Mouse (Mus musculus) layer of hippocampus, adult 8-10 months (tissue): Measurements from ENCODE around the gene Mroh2a. TPM values are rescaled to one million over a fixed set of nuclear protein-coding genes. Genes with fewer than 3 reads are reported as not detected.

Experiments used
- DNase-seq, 2 experiments: peaks; one replicate each; pipeline ENCODE4 v3.0.0; 2022; ENCODE audit warnings: low spot score in 2 of 2
- total RNA-seq, 4 experiments: library from RNA; stranded (reverse); gene quantifications; 2 replicates each; pipeline ENCODE4 v1.2.4; 2022

Gene Mroh2a
- total RNA-seq: under 1 TPM in 2 of 4 experiments, not detected in 2; 0.06 to 0.16 TPM

DNA sequence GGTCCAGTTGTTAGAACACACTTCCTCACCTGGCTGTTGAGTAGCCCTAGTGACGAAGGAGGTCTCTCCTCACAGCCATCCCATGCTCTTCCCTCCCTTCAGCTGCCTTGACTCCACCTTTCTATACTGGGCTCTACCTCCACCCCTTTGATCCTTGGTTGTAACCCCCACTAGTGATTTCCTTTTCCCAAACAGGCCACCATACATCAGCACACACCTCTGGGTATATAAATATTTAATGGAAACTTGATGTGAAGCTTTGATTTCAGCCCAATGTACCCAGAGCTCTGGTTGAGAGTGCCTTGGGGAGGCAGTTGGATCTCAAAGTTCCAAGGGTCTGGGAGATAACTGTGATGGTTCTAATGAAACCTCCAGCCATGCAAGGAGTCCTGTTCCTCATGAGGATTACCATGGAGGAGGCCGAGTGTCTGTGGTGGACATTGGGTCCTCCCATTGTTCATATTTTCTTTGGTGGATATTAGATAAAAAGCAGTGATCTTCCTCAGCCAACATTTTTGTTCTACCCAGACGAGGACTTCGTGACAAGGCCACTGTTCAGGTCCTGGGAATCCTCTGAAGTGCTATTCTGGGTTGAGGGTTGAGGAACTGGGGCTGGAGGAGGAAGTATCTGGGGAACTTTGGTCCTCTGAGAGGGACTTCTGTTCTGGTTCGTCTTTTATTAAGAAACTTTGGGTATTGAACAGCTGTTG lies at the start of gene Mroh2a:
Gene Mroh2a (plus strand): TSS at position 317 of the 710 bp plus-strand sequence.
- no peak for DNase-seq

DNA sequence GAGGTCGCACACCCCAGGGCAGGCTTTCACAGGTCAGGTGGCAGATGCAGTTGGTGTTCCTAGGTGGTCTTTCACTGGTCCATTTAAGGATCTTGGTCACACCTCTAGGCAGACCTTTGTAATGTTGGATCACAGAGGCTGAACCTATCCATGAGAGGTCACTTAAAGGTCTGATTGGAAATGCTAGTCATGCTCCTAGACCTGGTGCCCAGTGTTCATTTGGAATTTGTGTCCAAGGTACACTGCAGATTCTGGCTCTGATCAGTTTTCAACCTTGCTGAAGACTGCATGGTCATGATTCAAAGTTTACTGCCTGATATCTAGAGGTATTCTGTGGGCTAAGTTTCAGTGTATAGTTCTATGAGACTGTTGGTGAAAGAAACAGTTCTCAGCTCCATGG lies 47.1 kb upstream of the Mroh2a start:
- no peak for DNase-seq

DNA sequence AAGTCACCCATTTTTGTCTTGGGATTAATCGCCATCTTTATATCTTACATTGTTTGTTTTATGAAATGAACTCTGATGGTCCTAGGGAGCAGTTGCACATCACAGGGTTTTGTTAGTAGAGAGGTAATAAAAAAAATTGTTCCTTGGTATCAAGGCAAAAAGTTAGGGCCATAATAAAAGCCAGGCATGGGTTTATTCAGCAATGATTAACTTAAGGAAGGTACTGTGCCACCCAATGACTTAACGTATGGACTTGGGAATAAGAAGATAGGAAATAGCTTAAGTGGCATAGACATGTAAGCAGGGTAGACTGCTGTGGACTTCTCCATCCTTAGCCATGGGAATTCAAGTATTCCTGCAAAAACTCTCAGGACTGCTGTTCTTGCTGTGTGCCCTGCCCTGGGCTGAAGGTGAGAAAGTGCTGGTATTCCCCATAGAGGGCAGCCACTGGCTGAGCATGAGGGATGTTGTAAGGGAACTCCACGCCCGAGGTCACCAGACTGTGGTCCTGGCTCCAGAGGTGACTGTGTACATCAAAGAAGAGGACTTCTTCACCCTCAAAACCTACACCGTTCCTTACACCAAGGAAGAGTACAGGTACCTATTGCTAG lies 40.4 kb upstream of the Mroh2a start:
- no peak for DNase-seq

DNA sequence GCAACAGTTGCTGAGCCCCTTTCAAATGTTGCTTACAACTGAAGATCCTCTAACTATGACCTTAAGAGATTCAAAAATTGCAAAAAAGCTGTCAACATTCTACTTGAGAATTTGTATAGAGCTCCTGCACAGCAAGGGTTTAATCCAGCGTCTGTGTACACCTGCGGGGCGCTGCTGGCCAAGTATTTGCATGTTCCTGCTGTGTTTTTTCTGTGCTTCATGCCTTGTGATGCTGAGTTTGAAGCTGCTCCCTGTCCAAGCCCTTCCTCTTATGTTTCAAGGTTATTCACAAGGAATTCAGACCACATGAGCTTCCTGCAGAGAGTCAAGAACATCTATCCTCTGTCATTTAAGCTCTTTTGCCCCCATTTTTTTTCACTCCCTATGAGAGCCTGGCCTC lies 34.6 kb upstream of the Mroh2a start:
- DNase-seq: no peak

DNA sequence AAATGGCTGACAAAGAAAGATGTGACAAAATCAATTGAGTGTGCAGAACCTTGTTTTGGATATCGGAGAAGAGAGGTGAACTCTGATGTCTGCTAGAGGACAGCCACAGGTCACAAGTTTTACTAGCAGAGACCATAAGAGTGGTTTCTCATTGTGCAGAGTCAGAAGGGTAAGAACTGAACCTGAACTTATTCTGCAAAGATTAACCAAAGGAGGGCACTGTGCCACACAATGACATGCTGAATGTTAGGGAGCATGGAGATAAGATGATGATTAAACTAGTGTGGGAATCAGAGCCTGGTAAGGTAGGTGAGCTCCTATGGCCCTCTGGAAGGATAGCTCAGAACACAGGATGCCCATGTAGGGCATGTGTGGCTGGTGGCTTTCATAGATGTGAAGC lies 31.1 kb upstream of the Mroh2a start:
- no peak for DNase-seq

DNA sequence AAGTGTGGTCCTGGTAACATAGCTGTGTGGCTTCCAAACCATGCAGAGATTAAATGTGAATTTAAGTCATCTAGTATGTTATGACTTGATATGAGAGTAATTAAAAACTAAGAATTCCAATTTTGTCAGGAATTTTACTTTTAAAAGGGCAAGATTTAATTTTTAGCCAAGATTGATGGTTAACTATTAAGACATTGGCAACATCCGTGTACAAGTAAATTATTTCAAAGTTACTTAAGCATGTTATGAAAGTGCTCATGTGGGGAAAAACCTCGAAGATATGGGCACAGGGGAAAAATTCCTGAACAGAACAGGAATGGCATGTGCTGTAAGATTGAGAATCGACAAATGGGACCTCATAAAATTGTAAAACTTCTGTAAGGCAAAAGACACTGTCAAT lies 29.3 kb upstream of the Mroh2a start:
- DNase-seq: no peak

DNA sequence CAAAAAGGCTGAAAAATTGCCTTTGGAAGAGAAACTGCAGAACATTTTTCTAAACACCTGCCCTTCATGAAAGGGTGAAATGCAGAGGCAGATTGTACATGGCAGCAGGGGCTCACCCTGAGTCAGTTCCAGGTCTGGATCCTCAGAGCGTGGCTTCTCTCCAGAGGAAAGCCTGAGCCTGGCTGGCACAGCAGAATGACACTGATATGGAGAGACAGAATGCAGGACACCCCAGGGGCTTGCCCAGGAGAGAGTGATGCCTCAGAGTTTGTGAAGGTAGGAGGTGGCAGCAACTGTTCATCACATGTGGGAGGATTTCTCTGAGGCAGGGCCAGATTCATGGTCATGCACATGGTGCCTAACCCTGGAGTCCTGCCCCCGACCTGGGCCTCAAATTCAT lies 26.8 kb upstream of the Mroh2a start:
- DNase-seq: no peak

DNA sequence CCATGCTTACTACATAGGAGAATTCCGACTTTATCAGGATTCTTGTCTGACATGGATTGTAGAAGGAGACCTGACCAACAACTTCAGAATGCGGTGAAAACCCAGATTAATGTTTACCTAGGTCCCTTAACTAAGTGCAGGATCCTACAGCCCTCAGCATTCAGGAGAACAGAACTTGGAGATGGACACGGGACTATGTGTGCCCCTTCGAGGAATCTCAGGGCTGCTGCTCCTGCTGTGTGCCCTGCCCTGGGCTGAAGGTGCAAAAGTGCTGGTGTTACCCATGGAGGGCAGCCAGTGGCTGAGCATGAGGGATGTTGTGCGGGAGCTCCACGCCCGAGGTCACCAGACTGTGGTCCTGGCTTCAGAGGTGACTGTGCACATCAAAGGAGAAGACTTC lies 26.3 kb upstream of the Mroh2a start, which contains the start of gene Ugt1a2:
Gene Ugt1a2 (plus strand): TSS at position 146 of the 400 bp plus-strand sequence.
- DNase-seq: no peak

DNA sequence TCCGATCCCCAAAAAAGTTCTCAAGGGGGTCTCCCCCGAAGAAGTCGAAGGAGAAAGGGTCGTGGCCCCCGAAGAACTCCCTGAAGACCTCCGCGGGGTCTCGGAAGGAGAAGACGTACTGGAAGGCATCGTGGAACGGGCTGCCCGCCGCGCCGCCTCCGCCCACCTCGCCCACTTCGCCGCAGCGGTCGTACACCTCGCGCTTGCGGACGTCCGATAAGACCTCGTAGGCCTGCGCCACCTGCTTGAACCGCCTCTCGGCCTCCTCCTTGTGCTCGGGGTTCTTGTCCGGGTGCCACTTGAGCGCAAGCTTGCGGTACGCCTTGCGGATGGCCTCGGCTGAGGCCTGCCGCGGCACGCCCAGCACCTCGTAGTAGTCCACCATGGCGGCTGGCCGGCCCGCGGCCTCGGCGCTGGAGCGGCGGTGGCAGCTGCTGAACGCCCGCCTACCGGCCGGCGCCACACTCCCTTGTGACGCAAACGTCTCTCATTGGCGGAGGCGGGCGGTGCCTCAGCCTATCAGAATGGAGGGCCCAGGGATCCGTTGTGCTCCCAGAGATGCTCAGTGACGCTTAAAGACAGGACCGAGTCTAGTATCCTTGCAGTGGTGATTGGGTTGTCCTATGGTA lies 21.4 kb upstream of the Mroh2a start, which contains the start of gene Dnajb3:
Gene Dnajb3 (minus strand): TSS at position 489 of the 629 bp plus-strand sequence.
- peak; percentile 78 to 82 for DNase-seq

DNA sequence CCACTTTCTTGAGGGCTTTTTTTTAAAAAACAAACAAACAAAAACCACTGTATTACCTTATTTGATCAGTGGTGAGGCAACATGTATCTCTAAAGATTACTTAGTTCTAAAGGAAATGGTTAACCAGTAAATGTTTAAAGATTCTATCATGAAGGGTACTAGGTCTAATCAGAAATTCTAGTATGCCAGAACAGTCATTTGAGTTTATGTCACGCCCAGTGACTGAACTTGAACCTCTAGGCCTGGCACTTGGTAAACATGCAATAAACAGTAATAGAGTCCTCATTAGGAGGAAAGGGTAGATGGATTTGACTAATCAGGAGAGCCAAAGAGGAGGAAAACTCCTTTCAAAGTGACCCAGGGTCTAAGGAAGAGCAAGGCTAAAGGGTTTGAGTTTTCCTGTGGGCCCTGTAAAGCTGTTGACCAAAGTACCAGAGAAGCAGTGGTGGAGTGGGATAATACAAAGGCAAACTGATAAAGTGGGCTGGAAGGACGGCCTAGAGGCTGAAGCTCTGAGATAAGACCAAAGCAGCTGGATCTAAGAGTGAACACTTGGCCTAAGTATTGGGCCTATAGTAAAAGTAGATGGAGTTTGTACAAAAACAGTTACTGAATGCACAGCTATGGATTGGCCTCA lies 19.8 kb upstream of the Mroh2a start:
- no peak for DNase-seq

DNA sequence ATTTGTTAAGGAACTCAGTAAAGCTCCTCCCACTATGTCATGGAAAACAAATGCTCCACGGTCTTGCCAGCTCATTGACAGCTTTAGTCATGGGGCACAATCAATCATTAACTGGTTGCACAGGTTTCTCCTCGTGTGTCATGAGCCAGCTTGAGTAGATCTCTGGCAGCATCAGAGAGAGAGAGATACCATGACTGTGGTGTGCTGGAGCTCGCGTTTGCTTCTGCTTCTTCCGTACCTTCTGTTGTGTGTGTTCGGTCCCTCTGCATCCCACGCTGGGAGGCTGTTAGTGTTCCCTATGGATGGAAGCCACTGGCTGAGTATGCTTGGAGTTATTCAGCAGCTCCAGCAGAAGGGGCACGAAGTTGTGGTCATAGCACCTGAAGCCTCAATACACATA lies 15.0 kb upstream of the Mroh2a start, which contains the start of gene Ugt1a1:
Gene Ugt1a1 (plus strand): TSS at position 148 of the 400 bp plus-strand sequence.
- DNase-seq: no peak

DNA sequence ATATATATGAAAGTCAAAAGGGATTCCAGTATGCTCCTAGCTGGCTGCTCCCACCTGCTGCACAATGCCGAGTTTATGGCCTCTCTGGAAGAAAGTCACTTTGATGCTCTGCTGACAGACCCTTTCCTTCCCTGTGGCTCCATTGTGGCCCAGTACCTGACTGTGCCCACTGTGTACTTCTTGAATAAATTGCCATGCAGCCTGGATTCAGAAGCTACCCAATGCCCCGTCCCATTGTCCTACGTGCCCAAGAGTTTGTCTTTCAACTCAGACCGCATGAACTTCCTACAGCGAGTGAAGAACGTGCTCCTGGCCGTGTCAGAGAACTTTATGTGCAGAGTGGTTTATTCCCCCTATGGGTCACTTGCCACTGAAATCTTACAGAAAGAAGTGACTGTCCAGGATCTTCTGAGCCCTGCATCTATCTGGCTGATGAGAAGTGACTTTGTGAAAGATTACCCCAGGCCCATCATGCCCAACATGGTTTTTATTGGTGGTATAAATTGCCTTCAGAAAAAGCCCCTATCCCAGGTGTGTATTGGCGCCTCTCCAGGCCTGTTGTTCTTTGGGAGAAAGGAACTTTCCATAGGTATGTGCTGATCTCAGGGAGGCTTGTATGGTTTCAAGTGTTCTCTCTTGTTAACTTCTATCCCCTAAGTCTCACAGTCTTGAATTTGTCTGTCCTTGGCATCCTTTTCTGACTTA lies 14.3 kb upstream of the Mroh2a start:
- DNase-seq: no peak

DNA sequence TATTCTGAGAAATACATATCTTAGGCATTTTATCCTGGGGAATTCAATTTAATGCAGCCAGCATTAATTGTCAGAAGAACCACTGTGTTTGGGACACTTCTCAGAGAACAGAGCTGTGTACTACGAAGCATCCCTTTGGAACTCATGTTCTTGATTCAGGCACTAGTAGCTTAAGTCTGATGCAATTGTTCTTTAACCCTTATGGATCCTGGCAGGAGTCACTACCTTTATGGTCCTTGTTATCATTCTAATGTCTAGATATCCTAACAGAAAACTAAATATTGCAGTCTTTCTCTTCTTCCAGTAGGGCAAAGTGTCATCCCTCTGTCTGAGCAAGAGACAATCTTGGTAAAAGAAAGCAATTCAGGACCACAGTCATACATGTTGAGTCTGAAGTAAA lies 13.7 kb upstream of the Mroh2a start:
- DNase-seq: no peak

DNA sequence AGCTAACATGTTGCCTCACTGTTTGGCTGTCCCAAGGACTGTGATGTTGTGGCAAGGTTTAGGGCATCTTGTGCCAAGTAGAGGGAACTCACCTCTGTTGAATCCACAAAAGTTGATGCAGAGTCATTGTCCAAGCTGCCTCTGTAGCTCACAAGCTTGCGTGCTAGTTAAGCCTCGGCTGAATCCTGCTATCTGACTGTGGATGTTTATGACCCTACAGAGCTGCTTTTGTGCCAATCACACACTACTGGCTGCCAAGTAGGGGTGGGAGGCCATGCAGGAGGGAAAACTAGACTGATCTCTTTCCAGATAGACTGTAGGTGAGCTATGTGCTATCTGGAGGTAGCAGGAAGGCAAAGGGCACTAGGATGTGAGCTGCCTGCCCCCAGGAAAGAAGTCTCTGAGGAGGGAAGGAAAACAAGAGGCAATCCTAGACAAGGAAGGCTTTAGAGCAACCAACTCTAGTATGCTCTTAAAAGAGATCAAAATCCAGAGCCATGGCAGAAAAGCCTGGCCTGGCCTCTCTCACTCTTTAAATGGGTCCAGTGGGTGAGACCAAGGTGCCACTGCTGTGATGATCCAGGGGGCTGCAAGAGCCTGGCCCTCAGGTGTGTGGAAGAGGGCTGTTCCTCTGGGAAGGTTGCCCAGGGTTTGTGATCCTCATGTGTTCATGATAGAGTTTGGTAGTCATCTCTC lies 12.9 kb upstream of the Mroh2a start:
- no peak for DNase-seq

DNA sequence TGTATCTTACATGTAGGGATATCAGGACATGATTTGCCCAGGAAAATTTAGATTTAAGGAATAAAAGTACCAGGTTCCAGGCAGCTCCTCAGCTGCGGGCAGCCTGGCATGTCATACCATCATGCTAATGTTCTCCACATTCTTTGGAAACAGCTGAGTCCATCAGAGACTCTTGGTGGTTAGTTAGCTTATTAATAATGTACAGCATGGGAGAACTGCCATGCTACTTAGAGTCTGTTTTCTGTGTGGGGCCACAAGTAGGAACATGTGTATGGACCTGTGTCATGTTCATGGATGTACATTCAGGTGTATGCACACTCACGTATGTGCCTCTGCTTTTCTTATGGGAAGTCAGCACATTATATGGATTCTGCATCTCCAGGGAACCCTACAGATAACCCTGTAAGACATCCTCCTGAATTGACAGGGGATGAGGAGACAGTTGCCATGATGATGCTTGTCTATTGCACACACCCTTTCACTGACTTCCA lies 12.3 kb upstream of the Mroh2a start:
- peak in 1 of 2 experiments; percentile 5 for DNase-seq

DNA sequence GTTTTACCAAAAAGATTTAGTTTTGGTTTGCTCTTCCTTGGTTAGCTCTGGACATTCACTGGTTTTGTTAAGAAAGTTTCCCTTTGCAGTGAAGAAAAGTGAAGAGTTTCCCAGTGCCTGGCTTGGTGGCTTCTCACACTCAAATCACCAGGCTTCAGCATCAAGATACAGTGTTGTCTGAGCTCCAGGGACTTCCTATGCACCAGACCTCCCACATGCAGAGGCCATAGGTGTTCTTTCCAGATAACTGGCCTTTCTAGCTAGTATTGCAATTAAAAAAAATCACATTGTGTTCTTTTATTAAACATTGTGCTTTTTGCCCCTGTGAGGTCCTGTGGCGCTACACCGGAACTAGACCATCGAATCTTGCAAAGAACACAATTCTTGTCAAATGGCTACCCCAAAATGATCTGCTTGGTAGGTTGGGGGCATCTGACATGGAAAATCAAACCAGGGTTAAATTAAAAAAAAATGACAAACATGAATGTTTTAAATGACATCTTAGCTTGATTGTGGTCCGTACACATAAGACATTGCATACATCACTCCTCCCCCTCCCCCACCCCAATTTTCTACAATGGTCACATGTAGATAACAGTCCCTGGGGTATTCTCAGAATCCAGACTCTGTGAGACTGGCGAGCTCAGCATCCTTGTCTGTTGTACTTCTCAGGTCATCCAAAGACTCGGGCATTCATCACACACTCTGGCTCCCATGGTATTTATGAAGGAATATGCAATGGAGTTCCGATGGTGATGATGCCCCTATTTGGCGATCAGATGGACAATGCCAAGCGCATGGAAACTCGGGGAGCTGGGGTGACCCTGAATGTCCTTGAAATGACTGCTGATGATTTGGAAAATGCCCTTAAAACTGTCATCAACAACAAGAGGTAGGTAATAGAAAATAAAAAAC lies 11.1 kb upstream of the Mroh2a start:
- no peak for DNase-seq

DNA sequence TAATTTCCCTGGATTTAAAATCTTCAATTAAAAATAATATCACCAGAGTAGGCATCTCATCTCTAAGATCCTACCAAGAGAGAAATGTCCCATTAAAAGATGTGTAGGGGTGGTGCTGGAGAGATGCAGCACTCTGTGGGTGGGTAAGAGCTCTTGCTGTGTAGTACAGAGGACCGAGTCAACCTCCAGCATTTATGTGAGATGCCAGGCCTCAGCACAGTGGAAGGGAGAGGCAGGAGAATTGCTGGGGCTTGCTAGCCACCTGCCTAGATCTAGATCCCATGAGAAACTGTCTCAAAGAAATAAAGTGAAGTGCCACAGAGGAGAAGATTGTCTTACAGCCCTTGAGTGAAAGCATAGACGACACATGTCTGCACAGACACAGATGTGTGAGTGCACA lies 10.2 kb upstream of the Mroh2a start:
- DNase-seq: no peak

DNA sequence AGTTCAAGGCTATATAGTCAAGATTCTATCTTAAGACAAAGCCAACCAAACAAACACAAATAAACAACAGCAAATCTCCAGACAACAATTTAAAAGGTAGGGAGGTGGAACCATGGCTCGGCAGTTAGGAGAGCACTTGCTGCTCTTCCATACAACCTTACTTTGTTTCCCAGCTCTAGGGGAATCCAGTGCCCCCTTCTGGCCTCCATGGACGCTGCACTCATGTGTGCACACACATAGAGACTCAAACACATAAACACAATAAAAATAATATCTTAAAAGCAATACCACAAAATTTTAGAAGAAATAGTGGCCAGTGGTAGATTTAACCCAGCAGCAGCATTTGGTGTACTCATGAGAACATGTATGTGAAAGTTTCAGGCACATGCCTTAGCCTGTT lies 9.6 kb upstream of the Mroh2a start:
- DNase-seq: no peak

DNA sequence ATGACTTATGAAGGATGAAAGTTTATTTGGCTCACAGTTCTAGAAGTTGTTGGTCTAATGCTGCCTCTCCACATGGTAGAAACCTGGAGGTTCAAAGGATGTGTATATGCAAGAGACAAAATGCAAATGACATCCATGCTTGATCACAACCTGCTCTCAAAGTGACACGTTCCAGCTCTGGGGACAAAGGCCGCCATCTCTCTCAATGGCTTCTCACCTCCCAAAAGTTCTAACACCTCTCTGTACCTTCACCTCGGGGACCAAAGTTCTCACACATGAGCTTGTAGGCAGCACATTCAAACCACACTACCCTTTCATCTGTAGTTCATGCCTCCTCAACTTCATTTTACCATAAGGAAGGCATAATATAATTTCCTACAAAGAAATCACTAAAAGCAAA lies 9.2 kb upstream of the Mroh2a start:
- DNase-seq: no peak

DNA sequence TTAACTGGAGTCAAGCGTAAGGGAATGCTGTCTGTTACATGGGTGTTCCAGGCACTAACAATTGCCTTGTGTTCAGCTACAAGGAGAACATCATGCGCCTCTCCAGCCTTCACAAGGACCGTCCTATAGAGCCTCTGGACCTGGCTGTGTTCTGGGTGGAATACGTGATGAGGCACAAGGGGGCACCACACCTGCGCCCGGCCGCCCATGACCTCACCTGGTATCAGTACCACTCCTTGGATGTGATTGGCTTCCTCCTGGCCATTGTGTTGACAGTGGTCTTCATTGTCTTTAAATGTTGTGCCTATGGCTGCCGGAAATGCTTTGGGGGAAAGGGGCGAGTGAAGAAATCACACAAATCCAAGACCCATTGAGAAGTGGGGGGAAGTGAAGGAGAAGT lies 8.7 kb upstream of the Mroh2a start:
- peak in 1 of 2 experiments; percentile 9 for DNase-seq
